Mouse (Mus musculus) forelimb bud, embryonic 11.5 days (tissue): ENCODE data around the gene Mdfi.
"Not testable (repeated sequence)": the region's sequence is repeated elsewhere in the genome, so short reads cannot be mapped to it uniquely, and the experiment has no call there.

Experiments used
- DNase-seq: peaks from one replicate; pipeline ENCODE4 v3.0.0-alpha.2; 2012; ENCODE audit warnings: low read depth, low spot score

The Mdfi gene

GRCm38 (mm10) chr17:47834482-47834767, at the start of gene Mdfi:
TSS of gene Mdfi (minus strand) at chr17:47834691.
- no peak for DNase-seq

- DNase-seq: no peak
Observed at GRCm38 (mm10) chr17:47883099-47883498, 48.6 kb upstream of the Mdfi start.

GRCm38 (mm10) chr17:47881330-47881729, 46.8 kb upstream of the Mdfi start:
- DNase-seq: no peak

- DNase-seq: no peak
Observed at GRCm38 (mm10) chr17:47879207-47879606, 44.7 kb upstream of the Mdfi start.

- no peak for DNase-seq
Observed at GRCm38 (mm10) chr17:47878378-47879089, 44.0 kb upstream of the Mdfi start.

GRCm38 (mm10) chr17:47877715-47878377, 43.4 kb upstream of the Mdfi start:
- DNase-seq: no peak

GRCm38 (mm10) chr17:47876776-47877714, 42.6 kb upstream of the Mdfi start:
- no peak for DNase-seq

GRCm38 (mm10) chr17:47873341-47873791, 38.9 kb upstream of the Mdfi start:
- peak; percentile 71 for DNase-seq

GRCm38 (mm10) chr17:47872311-47873011, 38.0 kb upstream of the Mdfi start:
- DNase-seq: no peak

- no peak for DNase-seq
Observed at GRCm38 (mm10) chr17:47869874-47870273, 35.4 kb upstream of the Mdfi start.

GRCm38 (mm10) chr17:47866037-47866436, 31.5 kb upstream of the Mdfi start:
- DNase-seq: no peak

GRCm38 (mm10) chr17:47864496-47864895, 30.0 kb upstream of the Mdfi start:
- DNase-seq: peak; percentile 89

- DNase-seq: no peak
Observed at GRCm38 (mm10) chr17:47863437-47863836, 28.9 kb upstream of the Mdfi start.

- DNase-seq: no peak
Observed at GRCm38 (mm10) chr17:47863023-47863422, 28.5 kb upstream of the Mdfi start.

- no peak for DNase-seq
Observed at GRCm38 (mm10) chr17:47855544-47855943, 21.1 kb upstream of the Mdfi start.

- no peak for DNase-seq
Observed at GRCm38 (mm10) chr17:47854908-47855307, 20.4 kb upstream of the Mdfi start.

- DNase-seq: no peak
Observed at GRCm38 (mm10) chr17:47853760-47854159, 19.3 kb upstream of the Mdfi start.

- DNase-seq: no peak
Observed at GRCm38 (mm10) chr17:47853336-47853735, 18.8 kb upstream of the Mdfi start.

GRCm38 (mm10) chr17:47851798-47852360, 17.4 kb upstream of the Mdfi start:
- not testable (repeated sequence) for DNase-seq

GRCm38 (mm10) chr17:47850639-47851314, 16.3 kb upstream of the Mdfi start:
- DNase-seq: no peak

GRCm38 (mm10) chr17:47850035-47850434, 15.5 kb upstream of the Mdfi start:
- DNase-seq: no peak
